Mouse (Mus musculus): Measurements from ENCODE around the gene Polr1b. TPM values are rescaled to one million over a fixed set of nuclear protein-coding genes. Genes with fewer than 3 reads are reported as not detected.

The Polr1b gene
- polyA plus RNA-seq, 1 experiment from 2014 or later: 9.5 TPM

DNA sequence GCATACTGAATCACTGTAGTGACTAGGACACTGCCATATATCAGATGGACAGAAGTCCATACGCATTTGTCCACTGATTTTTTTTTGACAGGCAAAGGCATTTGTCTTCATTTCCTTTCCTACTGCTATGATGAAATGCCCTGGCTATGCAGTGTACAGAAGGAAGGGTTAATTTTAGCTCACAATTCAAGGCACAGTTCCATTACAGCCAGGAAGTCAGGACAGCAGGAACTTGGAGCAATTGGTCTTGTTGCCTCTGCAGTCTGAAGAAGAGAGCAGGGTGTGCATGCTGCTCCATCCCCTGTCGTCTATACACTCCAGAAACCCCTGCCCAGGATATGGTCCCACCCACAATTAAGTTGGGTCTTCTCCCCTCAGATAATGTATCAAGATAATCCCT lies 21.6 kb upstream of the Polr1b start:
- 76% methylated on average over 2 of the region's 2 CpGs for WGBS
- Histone ChIP-seq H3K27ac (replicated peaks) (no peak overlapping the region), H3K36me3 (ENCODE audit: control insufficient read depth, insufficient read depth, low read length) (peaks cover 4% of the 10 kb centered on the region; the same call in 1 of the 2 replicates), H3K4me2 (replicated peaks; ENCODE audit: low read depth) (no peak overlapping the region), H3K27me3 (ENCODE audit: control insufficient read depth, insufficient read depth, low read length) (no peaks in the 10 kb centered on the region), H3K9ac (ENCODE audit: low read length) (no peak overlapping the region), H3K4me1 (replicated peaks; ENCODE audit: control insufficient read depth, insufficient read depth) (no peaks in the 10 kb centered on the region), H3K4me3 (ENCODE audit: low read depth, low read length) (no peak overlapping the region), H3K9me3 (ENCODE audit: control insufficient read depth, low read length) (no peaks in the 10 kb centered on the region)
- ATAC-seq (ENCODE audit: low FRiP score, low TSS enrichment) (no peak), DNase-seq (ENCODE audit: low spot score) (no peak)
- TF ChIP-seq CTCF (IDR thresholded peaks at IDR 0.05; ENCODE audit: low read depth) (no peak), EP300 (optimal IDR thresholded peaks at IDR 0.05) (no peak)

- Histone ChIP-seq H3K9me3 (ENCODE audit: control insufficient read depth, low read length) (no peaks in the 10 kb centered on the region), H3K4me1 (replicated peaks; ENCODE audit: control insufficient read depth, insufficient read depth) (no peaks in the 10 kb centered on the region), H3K36me3 (ENCODE audit: control insufficient read depth, insufficient read depth, low read length) (peaks cover 4% of the 10 kb centered on the region; the same call in 1 of the 2 replicates), H3K27ac (replicated peaks) (no peak overlapping the region), H3K4me3 (ENCODE audit: low read depth, low read length) (no peak overlapping the region), H3K9ac (ENCODE audit: low read length) (no peak overlapping the region), H3K27me3 (ENCODE audit: control insufficient read depth, insufficient read depth, low read length) (no peaks in the 10 kb centered on the region), H3K4me2 (replicated peaks; ENCODE audit: low read depth) (no peak overlapping the region)
- no peak for DNase-seq (ENCODE audit: low spot score)
- TF ChIP-seq EP300 (optimal IDR thresholded peaks at IDR 0.05) (no peak), CTCF (IDR thresholded peaks at IDR 0.05; ENCODE audit: low read depth) (peak; percentile 49)
- no peak for ATAC-seq (ENCODE audit: low FRiP score, low TSS enrichment)
- WGBS: 67% methylated on average over 13 of the region's 13 CpGs
Observed at GRCm38 (mm10) chr2:129081097-129081496, 19.7 kb upstream of the Polr1b start.

GRCm38 (mm10) chr2:129083514-129083913 lies 17.3 kb upstream of the Polr1b start:
- WGBS: 76% methylated on average over 5 of the region's 5 CpGs
- H3K9ac ChIP-seq (ENCODE audit: low read length): no peak overlapping the region
- H3K4me2 ChIP-seq (replicated peaks; ENCODE audit: low read depth): no peak overlapping the region
- no peaks in the 10 kb centered on the region for H3K4me1 ChIP-seq (replicated peaks; ENCODE audit: control insufficient read depth, insufficient read depth)
- DNase-seq (ENCODE audit: low spot score): no peak
- no peaks in the 10 kb centered on the region; the same call in 1 of the 2 replicates for H3K36me3 ChIP-seq (ENCODE audit: control insufficient read depth, insufficient read depth, low read length)
- H3K27ac ChIP-seq (replicated peaks): no peak overlapping the region
- no peaks in the 10 kb centered on the region for H3K9me3 ChIP-seq (ENCODE audit: control insufficient read depth, low read length)
- H3K4me3 ChIP-seq (ENCODE audit: low read depth, low read length): no peak overlapping the region
- H3K27me3 ChIP-seq (ENCODE audit: control insufficient read depth, insufficient read depth, low read length): no peaks in the 10 kb centered on the region
- no peak for ATAC-seq (ENCODE audit: low FRiP score, low TSS enrichment)
- TF ChIP-seq CTCF (IDR thresholded peaks at IDR 0.05; ENCODE audit: low read depth) (no peak), EP300 (optimal IDR thresholded peaks at IDR 0.05) (no peak)

GRCm38 (mm10) chr2:129084959-129085358 lies 15.8 kb upstream of the Polr1b start:
- Histone ChIP-seq H3K27me3 (ENCODE audit: control insufficient read depth, insufficient read depth, low read length) (no peaks in the 10 kb centered on the region), H3K27ac (replicated peaks) (no peak overlapping the region), H3K4me3 (ENCODE audit: low read depth, low read length) (no peak overlapping the region), H3K4me2 (replicated peaks; ENCODE audit: low read depth) (no peak overlapping the region), H3K9ac (ENCODE audit: low read length) (no peak overlapping the region), H3K36me3 (ENCODE audit: control insufficient read depth, insufficient read depth, low read length) (no peaks in the 10 kb centered on the region; the same call in 1 of the 2 replicates), H3K4me1 (replicated peaks; ENCODE audit: control insufficient read depth, insufficient read depth) (no peaks in the 10 kb centered on the region), H3K9me3 (ENCODE audit: control insufficient read depth, low read length) (no peaks in the 10 kb centered on the region)
- ATAC-seq (ENCODE audit: low FRiP score, low TSS enrichment): no peak
- TF ChIP-seq CTCF (IDR thresholded peaks at IDR 0.05; ENCODE audit: low read depth): peak; percentile 74
- TF ChIP-seq EP300 (optimal IDR thresholded peaks at IDR 0.05): no peak
- no peak for DNase-seq (ENCODE audit: low spot score)
- 53% methylated on average over 2 of the region's 2 CpGs for WGBS

DNA sequence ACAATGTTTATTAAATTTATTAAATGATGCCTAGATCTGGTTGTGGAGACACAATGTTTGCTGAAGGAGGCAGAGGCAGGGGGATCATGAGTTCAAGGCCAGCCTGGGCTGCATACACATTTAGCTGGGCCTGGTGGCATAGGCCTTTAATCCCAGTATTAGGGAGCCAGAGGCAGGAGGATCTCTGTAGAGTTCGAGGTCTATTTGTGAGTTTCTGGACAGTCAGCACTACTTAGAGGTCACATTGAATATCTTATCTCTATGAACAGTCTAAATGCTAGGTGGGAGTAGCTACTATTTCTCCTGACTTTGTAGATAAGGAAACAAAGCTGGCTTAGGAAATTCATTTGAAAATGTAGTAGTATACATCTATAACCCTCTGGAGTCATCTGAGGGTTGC lies 13.3 kb upstream of the Polr1b start:
- no peaks in the 10 kb centered on the region for H3K9me3 ChIP-seq (ENCODE audit: control insufficient read depth, low read length)
- no peaks in the 10 kb centered on the region for H3K4me1 ChIP-seq (replicated peaks; ENCODE audit: control insufficient read depth, insufficient read depth)
- WGBS: 91% methylated on average over 1 of the region's 1 CpGs
- no peaks in the 10 kb centered on the region; the same call in 1 of the 2 replicates for H3K36me3 ChIP-seq (ENCODE audit: control insufficient read depth, insufficient read depth, low read length)
- TF ChIP-seq EP300 (optimal IDR thresholded peaks at IDR 0.05): no peak
- TF ChIP-seq CTCF (IDR thresholded peaks at IDR 0.05; ENCODE audit: low read depth): no peak
- H3K4me2 ChIP-seq (replicated peaks; ENCODE audit: low read depth): no peak overlapping the region
- no peak overlapping the region for H3K27ac ChIP-seq (replicated peaks)
- no peak overlapping the region for H3K9ac ChIP-seq (ENCODE audit: low read length)
- DNase-seq (ENCODE audit: low spot score): no peak
- no peaks in the 10 kb centered on the region for H3K27me3 ChIP-seq (ENCODE audit: control insufficient read depth, insufficient read depth, low read length)
- no peak for ATAC-seq (ENCODE audit: low FRiP score, low TSS enrichment)
- no peak overlapping the region for H3K4me3 ChIP-seq (ENCODE audit: low read depth, low read length)

- Histone ChIP-seq H3K4me1 (replicated peaks; ENCODE audit: control insufficient read depth, insufficient read depth) (no peaks in the 10 kb centered on the region), H3K27me3 (ENCODE audit: control insufficient read depth, insufficient read depth, low read length) (no peaks in the 10 kb centered on the region), H3K4me3 (ENCODE audit: low read depth, low read length) (no peak overlapping the region), H3K9ac (ENCODE audit: low read length) (no peak overlapping the region), H3K9me3 (ENCODE audit: control insufficient read depth, low read length) (no peaks in the 10 kb centered on the region), H3K36me3 (ENCODE audit: control insufficient read depth, insufficient read depth, low read length) (peaks cover 4% of the 10 kb centered on the region; the same call in 1 of the 2 replicates), H3K4me2 (replicated peaks; ENCODE audit: low read depth) (no peak overlapping the region), H3K27ac (replicated peaks) (no peak overlapping the region)
- TF ChIP-seq CTCF (IDR thresholded peaks at IDR 0.05; ENCODE audit: low read depth) (no peak), EP300 (optimal IDR thresholded peaks at IDR 0.05) (no peak)
- ATAC-seq (ENCODE audit: low FRiP score, low TSS enrichment) (no peak), DNase-seq (ENCODE audit: low spot score) (no peak)
- WGBS: 63% methylated on average over 4 of the region's 4 CpGs
Observed at GRCm38 (mm10) chr2:129090370-129090769, 10.4 kb upstream of the Polr1b start.

Data from stomach, postnatal 0 days (tissue).